Mouse (Mus musculus) lung, embryonic 14.5 days (tissue): ENCODE results near the gene Bicc1. TPM values are rescaled to one million over a fixed set of nuclear protein-coding genes. Genes with fewer than 3 reads are reported as not detected.

ENCODE experiments used
- ATAC-seq: fragments of 200-750 bp; cut with Nextera tagmentation; 2 replicates; pipeline ENCODE4 v1.8.0; 2017; ENCODE audit warnings: mild to moderate bottlenecking, moderate TSS enrichment, moderate library complexity; ENCODE audit not compliant: insufficient read depth
- DNase-seq: peaks from one replicate; pipeline ENCODE4 v3.0.0-alpha.2; 2015
- H3K27ac ChIP-seq: fragments of 300-500 bp; sonication (generic); 2 replicates; pipeline ENCODE4 v1.5.1; 2014; ENCODE audit warnings: low read depth, mild to moderate bottlenecking, moderate library complexity
- H3K27me3 ChIP-seq: fragments of 300-500 bp; sonication (generic); 2 replicates; pipeline ENCODE4 v1.6.1; 2014; ENCODE audit warnings: low read length, control low read depth; ENCODE audit not compliant: insufficient read depth
- H3K36me3 ChIP-seq: fragments of 300-500 bp; sonication (generic); 2 replicates; pipeline ENCODE4 v1.6.1; 2014; ENCODE audit warnings: control low read depth; ENCODE audit not compliant: insufficient read depth
- H3K4me1 ChIP-seq: fragments of 300-500 bp; sonication (generic); 2 replicates; pipeline ENCODE4 v1.6.1; 2014; ENCODE audit warnings: antibody characterized with exemption, control low read depth; ENCODE audit not compliant: insufficient read depth
- H3K4me2 ChIP-seq: fragments of 300-500 bp; sonication (generic); 2 replicates; pipeline ENCODE4 v1.6.1; 2014; ENCODE audit warnings: mild to moderate bottlenecking
- H3K4me3 ChIP-seq: fragments of 300-500 bp; sonication (generic); 2 replicates; pipeline ENCODE4 v1.5.1; 2014; ENCODE audit warnings: low read depth, low read length
- H3K9ac ChIP-seq: fragments of 300-500 bp; sonication (generic); 2 replicates; pipeline ENCODE4 v1.6.1; 2014
- H3K9me3 ChIP-seq: fragments of 300-500 bp; sonication (generic); 2 replicates; pipeline ENCODE4 v1.6.1; 2016; ENCODE audit warnings: low read depth, low read length, control low read depth
- CTCF ChIP-seq: IDR thresholded peaks from 2 replicates; pipeline ENCODE4 v1.5.1; 2016; ENCODE audit warnings: antibody characterized with exemption, low read depth
- WGBS: fragments of 180-500 bp; shearing (Covaris S2); extraction: QIAGEN DNeasy Blood & Tissue Kit; methylation state at CpG from one replicate; pipeline ENCODE4 v1.1.7; 2014; 5-methylcytosine and 5-hydroxymethylcytosine counted together
- polyA plus RNA-seq: library from polyadenylated mRNA; unstranded; fragments of >200 nt; fragmentation: Nextera tagmentation; extraction: Ambion mirVana; gene quantifications from 2 replicates; pipeline ENCODE4 v1.2.1, GENCODE M21; 2014

The Bicc1 gene
- polyA plus RNA-seq, 1 experiment from 2014 or later = 26.4 TPM

DNA sequence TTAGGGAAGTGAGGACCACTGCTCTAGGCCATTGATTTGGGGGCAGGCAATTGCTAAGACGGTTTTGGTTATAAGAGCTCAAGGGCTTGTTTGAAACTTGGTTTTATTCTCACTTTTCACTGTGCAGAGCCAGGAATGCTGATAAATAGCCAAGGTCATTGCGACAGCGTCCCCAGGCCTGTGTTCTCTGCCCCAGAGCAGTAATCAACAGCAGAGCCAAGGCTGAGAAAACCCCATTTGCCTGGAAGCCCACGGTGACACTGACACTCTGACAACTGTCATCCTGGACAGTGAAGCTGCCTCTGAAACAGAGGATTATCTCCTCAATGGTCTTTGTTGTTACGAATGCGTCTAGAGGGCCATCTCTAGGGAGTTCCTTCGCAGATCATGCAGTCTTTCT is 255.6 kb downstream of the Bicc1 start:
- Histone ChIP-seq H3K4me3 (no peak overlapping the region), H3K9ac (no peak overlapping the region), H3K9me3 (no peaks in the 10 kb centered on the region), H3K4me2 (no peak overlapping the region), H3K4me1 (no peaks in the 10 kb centered on the region), H3K27me3 (no peaks in the 10 kb centered on the region), H3K36me3 (no peaks in the 10 kb centered on the region), H3K27ac (no peak overlapping the region)
- DNase-seq = no peak
- TF ChIP-seq CTCF = no peak
- ATAC-seq = no peak
- WGBS = 49% methylated on average over 7 of the region's 7 CpGs

DNA sequence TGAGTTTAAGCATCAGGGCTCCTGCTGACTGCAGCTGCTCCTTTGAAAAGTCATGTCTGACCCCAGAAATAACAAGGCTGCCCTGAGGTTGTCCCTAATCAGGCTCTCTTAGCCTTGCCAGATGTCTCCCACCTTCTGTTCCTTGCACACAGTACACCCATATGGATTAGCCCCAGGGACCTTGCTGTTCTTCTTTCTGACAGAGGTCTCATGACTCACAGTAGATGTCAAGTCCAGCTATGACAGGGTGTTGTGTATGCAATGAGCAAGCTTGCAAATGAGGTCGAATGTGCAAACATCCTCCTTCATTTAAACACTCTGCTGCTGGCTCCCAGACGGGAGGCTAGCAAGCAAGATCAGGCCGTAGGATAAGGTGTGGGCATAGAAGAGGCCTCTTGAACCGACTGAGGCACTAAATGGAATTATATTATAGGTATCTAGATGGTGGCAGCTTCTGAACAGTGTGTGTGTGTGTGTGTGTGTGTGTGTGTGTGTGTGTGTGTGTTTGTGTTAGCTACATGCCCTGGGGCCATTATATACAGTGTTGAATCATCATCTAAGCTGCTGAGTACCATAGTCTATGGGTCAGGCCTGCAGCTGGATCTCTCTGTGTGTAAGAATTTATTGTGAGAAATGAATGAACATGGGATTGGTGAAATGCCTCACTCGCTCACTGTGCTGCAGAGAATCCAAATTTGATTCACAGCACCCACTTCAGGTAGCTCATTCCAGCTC is 256.6 kb downstream of the Bicc1 start:
- TF ChIP-seq CTCF = no peak
- Histone ChIP-seq H3K4me2 (no peak overlapping the region), H3K9me3 (no peaks in the 10 kb centered on the region), H3K4me1 (no peaks in the 10 kb centered on the region), H3K4me3 (no peak overlapping the region), H3K9ac (no peak overlapping the region), H3K27ac (no peak overlapping the region), H3K27me3 (no peaks in the 10 kb centered on the region), H3K36me3 (no peaks in the 10 kb centered on the region)
- ATAC-seq (no peak), DNase-seq (no peak)
- WGBS = 32% methylated on average over 5 of the region's 5 CpGs

DNA sequence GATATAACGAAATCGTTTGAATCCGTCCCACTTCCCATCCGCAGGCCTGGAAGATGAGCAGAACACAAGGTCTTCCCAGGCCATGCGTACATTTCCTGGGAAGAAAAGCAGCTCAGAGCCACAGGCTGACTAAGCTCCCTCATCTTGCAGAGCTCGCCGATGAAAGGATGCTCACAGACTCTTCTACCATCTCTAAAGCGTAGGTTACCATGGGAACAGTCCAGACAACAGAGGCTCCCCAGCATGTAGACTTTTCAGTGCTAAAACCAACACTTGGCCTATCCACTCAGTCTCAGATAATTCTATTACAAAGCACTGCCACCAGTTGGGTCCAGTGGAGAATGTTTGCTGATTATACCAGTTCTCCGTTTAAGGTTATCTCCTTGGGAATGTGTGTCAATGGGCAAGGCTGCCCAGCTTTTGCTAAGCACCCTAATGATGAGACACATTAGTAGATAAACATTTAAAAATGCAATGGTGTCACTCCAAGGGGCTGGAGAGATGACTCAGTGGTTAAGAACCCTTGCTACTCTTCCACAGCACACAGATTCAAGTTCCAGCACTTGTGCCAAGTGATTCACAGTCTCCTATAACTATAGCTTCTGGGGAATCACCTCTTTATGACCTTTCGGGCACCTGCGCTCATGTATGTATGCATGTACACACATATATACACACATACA is 258.2 kb downstream of the Bicc1 start:
- no peaks in the 10 kb centered on the region for H3K27me3 ChIP-seq
- TF ChIP-seq CTCF = no peak
- H3K27ac ChIP-seq = no peak overlapping the region
- no peak overlapping the region for H3K9ac ChIP-seq
- no peak for DNase-seq
- 76% methylated on average over 11 of the region's 11 CpGs for WGBS
- no peaks in the 10 kb centered on the region for H3K36me3 ChIP-seq
- no peak overlapping the region for H3K4me2 ChIP-seq
- no peaks in the 10 kb centered on the region for H3K4me1 ChIP-seq
- no peak overlapping the region for H3K4me3 ChIP-seq
- no peak for ATAC-seq
- H3K9me3 ChIP-seq = no peaks in the 10 kb centered on the region

- no peak for DNase-seq
- no peak overlapping the region for H3K4me2 ChIP-seq
- WGBS = 73% methylated on average over 8 of the region's 8 CpGs
- ATAC-seq = no peak
- H3K36me3 ChIP-seq = no peaks in the 10 kb centered on the region
- no peak overlapping the region for H3K27ac ChIP-seq
- H3K9me3 ChIP-seq = no peaks in the 10 kb centered on the region
- no peaks in the 10 kb centered on the region for H3K27me3 ChIP-seq
- no peaks in the 10 kb centered on the region for H3K4me1 ChIP-seq
- no peak overlapping the region for H3K9ac ChIP-seq
- no peak for TF ChIP-seq CTCF
- H3K4me3 ChIP-seq = no peak overlapping the region
These were observed 263.6 kb downstream of the Bicc1 start for GRCm38 (mm10) chr10:70895891-70896290.

- no peak overlapping the region for H3K27ac ChIP-seq
- WGBS = 37% methylated on average over 1 of the region's 1 CpGs
- no peak overlapping the region for H3K9ac ChIP-seq
- H3K4me1 ChIP-seq = no peaks in the 10 kb centered on the region
- H3K27me3 ChIP-seq = no peaks in the 10 kb centered on the region
- no peak overlapping the region for H3K4me3 ChIP-seq
- no peaks in the 10 kb centered on the region for H3K36me3 ChIP-seq
- H3K9me3 ChIP-seq = no peaks in the 10 kb centered on the region
- no peak for ATAC-seq
- H3K4me2 ChIP-seq = no peak overlapping the region
- DNase-seq = no peak
- no peak for TF ChIP-seq CTCF
These were observed 281.5 kb downstream of the Bicc1 start for GRCm38 (mm10) chr10:70878046-70878445.

DNA sequence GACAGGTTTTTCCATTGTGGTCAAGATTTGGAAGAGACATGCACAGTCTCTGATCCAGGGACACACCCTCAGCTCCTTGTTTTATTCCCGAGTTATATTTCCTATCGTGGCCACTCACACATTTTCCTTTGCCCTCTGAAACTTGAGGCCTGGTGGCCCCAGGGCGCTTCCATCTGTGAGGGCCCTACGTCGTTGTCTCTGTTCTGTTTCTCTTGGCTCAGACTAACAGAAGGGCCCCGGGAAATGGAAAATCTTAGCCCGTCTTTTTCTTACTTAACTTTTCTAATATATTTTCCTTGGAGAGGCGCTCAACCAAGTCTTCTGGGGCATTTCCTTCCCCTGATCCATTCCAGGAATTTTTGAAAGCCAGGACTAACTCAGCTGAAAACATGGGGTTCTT is 281.9 kb downstream of the Bicc1 start:
- no peaks in the 10 kb centered on the region for H3K4me1 ChIP-seq
- WGBS = 76% methylated on average over 8 of the region's 8 CpGs
- DNase-seq (no peak), ATAC-seq (no peak)
- no peak for TF ChIP-seq CTCF
- H3K9ac ChIP-seq = no peak overlapping the region
- no peaks in the 10 kb centered on the region for H3K9me3 ChIP-seq
- no peak overlapping the region for H3K4me3 ChIP-seq
- H3K4me2 ChIP-seq = no peak overlapping the region
- no peak overlapping the region for H3K27ac ChIP-seq
- H3K27me3 ChIP-seq = no peaks in the 10 kb centered on the region
- H3K36me3 ChIP-seq = no peaks in the 10 kb centered on the region

- no peaks in the 10 kb centered on the region for H3K9me3 ChIP-seq
- H3K27ac ChIP-seq = no peak overlapping the region
- no peak for DNase-seq
- 80% methylated on average over 9 of the region's 9 CpGs for WGBS
- H3K4me3 ChIP-seq = no peak overlapping the region
- H3K9ac ChIP-seq = no peak overlapping the region
- no peaks in the 10 kb centered on the region for H3K4me1 ChIP-seq
- no peak overlapping the region for H3K4me2 ChIP-seq
- ATAC-seq = no peak
- no peaks in the 10 kb centered on the region for H3K36me3 ChIP-seq
- TF ChIP-seq CTCF = no peak
- H3K27me3 ChIP-seq = no peaks in the 10 kb centered on the region
These were observed 283.0 kb downstream of the Bicc1 start for GRCm38 (mm10) chr10:70876522-70876921.
